Mouse (Mus musculus): ENCODE measurements at regions not wholly inside any gene's neighbourhood (a gene's known extent, or its start where the extent isn't known, plus 50 kb on each side); places are given as distances from the start of the nearest gene placed in this dataset.

- no peak overlapping the region for H3K9ac ChIP-seq (ENCODE audit: low read length)
- H3K27ac ChIP-seq (replicated peaks), result no peak overlapping the region
- no peaks in the 10 kb centered on the region for H3K9me3 ChIP-seq (ENCODE audit: control insufficient read depth, low read length)
- no peak for TF ChIP-seq EP300 (optimal IDR thresholded peaks at IDR 0.05)
- TF ChIP-seq CTCF (IDR thresholded peaks at IDR 0.05; ENCODE audit: low read depth), result no peak
- WGBS, result 76% methylated on average over 2 of the region's 2 CpGs
- no peaks in the 10 kb centered on the region for H3K27me3 ChIP-seq (ENCODE audit: control insufficient read depth, insufficient read depth, low read length)
- no peak overlapping the region for H3K4me2 ChIP-seq (replicated peaks; ENCODE audit: low read depth)
- H3K4me1 ChIP-seq (replicated peaks; ENCODE audit: control insufficient read depth, insufficient read depth), result no peaks in the 10 kb centered on the region
- no peak for DNase-seq (ENCODE audit: low spot score)
- H3K4me3 ChIP-seq (ENCODE audit: low read depth, low read length), result no peak overlapping the region
- 0 out of 2 replicates have a peak, but pooled peaks have one; percentile 29 for ATAC-seq (ENCODE audit: low FRiP score, low TSS enrichment)
- H3K36me3 ChIP-seq (ENCODE audit: control insufficient read depth, insufficient read depth, low read length), result no peaks in the 10 kb centered on the region
These were observed 81.0 kb downstream of the Cryba4 start for GRCm38 (mm10) chr5:112171325-112171724.

GRCm38 (mm10) chr5:112179213-112180057 lies 72.9 kb downstream of the Cryba4 start:
- Histone ChIP-seq H3K4me1 (replicated peaks; ENCODE audit: control insufficient read depth, insufficient read depth) (no peaks in the 10 kb centered on the region), H3K36me3 (ENCODE audit: control insufficient read depth, insufficient read depth, low read length) (no peaks in the 10 kb centered on the region), H3K4me2 (replicated peaks; ENCODE audit: low read depth) (peak overlapping the region; percentile 44), H3K9me3 (ENCODE audit: control insufficient read depth, low read length) (no peaks in the 10 kb centered on the region), H3K9ac (ENCODE audit: low read length) (no peak overlapping the region), H3K27ac (replicated peaks) (no peak overlapping the region), H3K27me3 (ENCODE audit: control insufficient read depth, insufficient read depth, low read length) (no peaks in the 10 kb centered on the region), H3K4me3 (ENCODE audit: low read depth, low read length) (peak overlapping the region; percentile 24; the same call in 1 of the 2 replicates)
- peak; percentile 57 for DNase-seq (ENCODE audit: low spot score)
- TF ChIP-seq CTCF (IDR thresholded peaks at IDR 0.05; ENCODE audit: low read depth) (peak; percentile 78), EP300 (optimal IDR thresholded peaks at IDR 0.05) (no peak)
- WGBS, result 12% methylated on average over 25 of the region's 25 CpGs
- 0 out of 2 replicates have a peak, but pooled peaks have one; percentile 45 for ATAC-seq (ENCODE audit: low FRiP score, low TSS enrichment)

DNA sequence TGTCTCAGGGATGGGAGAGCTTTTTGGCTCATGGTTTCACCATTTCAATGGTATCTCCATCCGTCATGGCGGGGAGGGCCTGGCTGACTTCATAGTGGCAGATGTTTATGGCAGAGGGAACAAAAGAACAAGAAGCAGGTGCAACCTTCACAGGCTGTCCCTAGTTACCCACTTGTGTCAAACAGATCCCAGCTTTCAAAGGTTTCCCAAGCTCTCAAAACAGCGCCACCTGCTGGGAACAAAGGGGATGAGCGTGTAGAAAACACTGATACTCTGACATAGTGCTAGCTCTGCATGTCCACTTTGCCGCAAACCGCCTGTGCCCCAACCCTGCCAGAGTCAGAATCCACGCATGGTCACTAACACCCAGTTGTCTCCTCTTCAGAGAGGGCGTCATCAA lies 69.5 kb downstream of the Cryba4 start:
- Histone ChIP-seq H3K9me3 (ENCODE audit: control insufficient read depth, low read length) (no peaks in the 10 kb centered on the region), H3K27me3 (ENCODE audit: control insufficient read depth, insufficient read depth, low read length) (no peaks in the 10 kb centered on the region), H3K4me3 (ENCODE audit: low read depth, low read length) (no peak overlapping the region), H3K27ac (replicated peaks) (no peak overlapping the region), H3K4me2 (replicated peaks; ENCODE audit: low read depth) (no peak overlapping the region), H3K4me1 (replicated peaks; ENCODE audit: control insufficient read depth, insufficient read depth) (no peaks in the 10 kb centered on the region), H3K36me3 (ENCODE audit: control insufficient read depth, insufficient read depth, low read length) (no peaks in the 10 kb centered on the region), H3K9ac (ENCODE audit: low read length) (no peak overlapping the region)
- TF ChIP-seq CTCF (IDR thresholded peaks at IDR 0.05; ENCODE audit: low read depth) (peak; percentile 76), EP300 (optimal IDR thresholded peaks at IDR 0.05) (no peak)
- peak; percentile 22 for DNase-seq (ENCODE audit: low spot score)
- no peak for ATAC-seq (ENCODE audit: low FRiP score, low TSS enrichment)
- 46% methylated on average over 8 of the region's 8 CpGs for WGBS

- ATAC-seq (ENCODE audit: low FRiP score, low TSS enrichment), result no peak
- Histone ChIP-seq H3K27ac (replicated peaks) (no peak overlapping the region), H3K4me1 (replicated peaks; ENCODE audit: control insufficient read depth, insufficient read depth) (no peaks in the 10 kb centered on the region), H3K9ac (ENCODE audit: low read length) (no peak overlapping the region), H3K27me3 (ENCODE audit: control insufficient read depth, insufficient read depth, low read length) (no peaks in the 10 kb centered on the region), H3K4me2 (replicated peaks; ENCODE audit: low read depth) (no peak overlapping the region), H3K9me3 (ENCODE audit: control insufficient read depth, low read length) (no peaks in the 10 kb centered on the region), H3K36me3 (ENCODE audit: control insufficient read depth, insufficient read depth, low read length) (no peaks in the 10 kb centered on the region), H3K4me3 (ENCODE audit: low read depth, low read length) (no peak overlapping the region)
- DNase-seq (ENCODE audit: low spot score), result no peak
- 54% methylated on average over 6 of the region's 6 CpGs for WGBS
- TF ChIP-seq EP300 (optimal IDR thresholded peaks at IDR 0.05) (no peak), CTCF (IDR thresholded peaks at IDR 0.05; ENCODE audit: low read depth) (no peak)
These were observed 56.7 kb downstream of the Cryba4 start for GRCm38 (mm10) chr5:112195667-112196066.

Data from stomach, postnatal 0 days (tissue).